Mouse (Mus musculus): ENCODE results near the gene Cdk14. TPM values are rescaled to one million over a fixed set of nuclear protein-coding genes. Genes with fewer than 3 reads are reported as not detected.

The Cdk14 gene
- 74.6 and 86.0 TPM in 2 replicates for polyA plus RNA-seq (2021; fragmentation: Nextera tagmentation)
- long read RNA-seq, experiment 1, full-length matches to known transcripts = 86 of 220 reads
- long read RNA-seq, experiment 1, partial matches to known transcripts = 38 of 220 reads
- long read RNA-seq, experiment 1, other reads (novel, unspliced or antisense) = 96 of 220 reads
- long read RNA-seq, experiment 2, full-length matches to known transcripts = 357 of 489 reads
- long read RNA-seq, experiment 2, partial matches to known transcripts = 27 of 489 reads
- long read RNA-seq, experiment 2, other reads (novel, unspliced or antisense) = 105 of 489 reads

GRCm38 (mm10) chr5:5419992-5420455 lies at the start of gene Cdk14:
Gene Cdk14, minus strand, starts transcription at chr5:5420312.

GRCm38 (mm10) chr5:4757902-4758301 lies 662.2 kb downstream of the Cdk14 start, which contains the start of gene Fzd1:
Gene Fzd1, minus strand, starts transcription at chr5:4758035.

Small RNAs within 50 kb of the gene (microRNA-seq; reads per million reads assigned to microRNA genes)
- gene Gm25037 = not detected
- not detected for gene Gm44483

Other genes starting within 250 kb of the Cdk14 start
- not detected in 2 replicates for gene 1700015F17Rik, start 58.8 kb upstream of the Cdk14 start, polyA plus RNA-seq (2021; fragmentation: Nextera tagmentation)
- 11.9 and 14.3 TPM in 2 replicates for gene Cldn12, start 94.6 kb upstream of the Cdk14 start, polyA plus RNA-seq (2021; fragmentation: Nextera tagmentation)
- gene Gtpbp10, start 139.2 kb upstream of the Cdk14 start, polyA plus RNA-seq (2021; fragmentation: Nextera tagmentation) = 3.5 and 4.9 TPM in 2 replicates
- 0.23 TPM in 1 of 2 replicates, not detected in the other for gene Gm8773, start 153.5 kb upstream of the Cdk14 start, polyA plus RNA-seq (2021; fragmentation: Nextera tagmentation)
- gene Cfap69, start 243.9 kb upstream of the Cdk14 start, polyA plus RNA-seq (2021; fragmentation: Nextera tagmentation) = 3.8 and 4.9 TPM in 2 replicates